Mouse (Mus musculus): ENCODE results near the gene Gm20890.
"Not testable (repeated sequence)": the region's sequence is repeated elsewhere in the genome, so short reads cannot be mapped to it uniquely, and the experiment has no call there.

Gene Gm20890

GRCm38 (mm10) chrY:26776699-26777098 lies at the start of gene Gm20890:
Gene Gm20890 (minus strand): TSS chrY:26776799.
- in situ Hi-C loops (cut with MboI, MseI), result not testable (repeated sequence)
